Mouse (Mus musculus) ovary, postnatal 14 days (tissue): ENCODE results near the gene Enc1.

Source experiments
- DNase-seq: peaks from one replicate; pipeline ENCODE4 v3.0.0; 2022; ENCODE audit warnings: low spot score

Enc1 gene

GRCm38 (mm10) chr13:97292451-97293245 is 51.7 kb downstream of the Enc1 start:
- no peak for DNase-seq

GRCm38 (mm10) chr13:97295101-97295852 is 54.4 kb downstream of the Enc1 start:
- peak; percentile 30 for DNase-seq

- no peak for DNase-seq
Observed at GRCm38 (mm10) chr13:97295853-97296219, 54.9 kb downstream of the Enc1 start.

GRCm38 (mm10) chr13:97296281-97296680 is 55.4 kb downstream of the Enc1 start:
- no peak for DNase-seq

GRCm38 (mm10) chr13:97296757-97297156 is 55.9 kb downstream of the Enc1 start:
- DNase-seq: no peak

- no peak for DNase-seq
Observed at GRCm38 (mm10) chr13:97297418-97298050, 56.6 kb downstream of the Enc1 start.

- no peak for DNase-seq
Observed at GRCm38 (mm10) chr13:97298896-97299295, 58.0 kb downstream of the Enc1 start.

GRCm38 (mm10) chr13:97299877-97300873 is 59.3 kb downstream of the Enc1 start:
- no peak for DNase-seq
